Mouse (Mus musculus): ENCODE measurements around the gene Atl1. TPM values are rescaled to one million over a fixed set of nuclear protein-coding genes. Genes with fewer than 3 reads are reported as not detected.

Atl1 gene
- polyA plus RNA-seq, 1 experiment: 2.1 TPM

DNA sequence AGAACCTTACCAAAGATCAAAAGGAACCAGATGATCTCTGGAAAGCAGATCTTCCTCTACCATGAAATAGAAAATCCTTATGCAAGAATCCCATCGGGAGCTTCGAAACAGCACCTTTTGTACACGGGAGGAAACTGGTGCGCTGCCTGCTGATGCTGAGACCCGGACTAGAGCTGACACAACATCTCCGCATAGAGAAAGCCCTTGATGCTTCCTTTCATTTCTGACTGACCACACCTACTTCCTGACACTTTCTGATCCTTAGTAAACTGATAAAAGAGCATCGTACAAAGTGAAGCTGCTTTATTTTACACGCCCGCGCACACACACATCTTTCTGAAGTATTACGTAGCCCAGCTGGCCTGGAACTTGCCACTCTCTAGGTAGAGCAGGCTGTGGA, 39.0 kb upstream of the Atl1 start:
- H3K27ac ChIP-seq (ENCODE audit: insufficient read depth, low read depth, low read length): no peak overlapping the region
- no peaks in the 10 kb centered on the region for H3K27me3 ChIP-seq (replicated peaks; ENCODE audit: control insufficient read depth, insufficient read depth, low read length)
- H3K4me1 ChIP-seq (ENCODE audit: control insufficient read depth, insufficient read depth, low read length): no peaks in the 10 kb centered on the region
- peaks cover 3% of the 10 kb centered on the region; the same call in 1 of the 2 replicates for H3K36me3 ChIP-seq (ENCODE audit: control insufficient read depth, insufficient read depth, low read length)
- 66% methylated on average over 11 of the region's 11 CpGs for WGBS
- no peak overlapping the region for H3K4me3 ChIP-seq (ENCODE audit: insufficient read depth, low read depth, low read length)
- TF ChIP-seq POLR2A (IDR thresholded peaks at IDR 0.05; ENCODE audit: low read depth, low read length) (no peak), CTCF (conservative IDR thresholded peaks at IDR 0.05; ENCODE audit: insufficient read depth, insufficient read length, low read depth, low read length) (no peak)
- DNase-seq: no peak

DNA sequence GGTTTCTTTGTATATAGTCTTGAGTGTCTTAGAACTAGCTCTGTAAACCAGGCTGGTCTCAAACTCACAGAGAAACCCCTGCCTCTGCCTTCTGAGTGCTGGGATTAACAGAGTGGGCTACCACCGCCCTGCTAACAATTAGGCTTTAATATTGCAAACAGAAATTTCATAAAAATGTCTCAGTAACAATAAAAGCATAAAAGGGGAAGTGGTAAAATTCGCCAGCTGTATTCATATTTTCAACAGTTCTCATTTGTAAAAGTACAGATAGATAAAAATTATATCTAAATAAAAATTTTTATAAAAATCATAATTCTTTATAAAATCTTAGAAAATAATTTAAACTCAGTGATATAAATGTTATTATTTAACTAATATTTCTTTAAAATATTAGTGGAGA, 38.5 kb upstream of the Atl1 start:
- TF ChIP-seq CTCF (conservative IDR thresholded peaks at IDR 0.05; ENCODE audit: insufficient read depth, insufficient read length, low read depth, low read length): no peak
- no peak for TF ChIP-seq POLR2A (IDR thresholded peaks at IDR 0.05; ENCODE audit: low read depth, low read length)
- no peak for DNase-seq
- H3K4me1 ChIP-seq (ENCODE audit: control insufficient read depth, insufficient read depth, low read length): no peaks in the 10 kb centered on the region
- no peak overlapping the region for H3K4me3 ChIP-seq (ENCODE audit: insufficient read depth, low read depth, low read length)
- peaks cover 3% of the 10 kb centered on the region; the same call in 1 of the 2 replicates for H3K36me3 ChIP-seq (ENCODE audit: control insufficient read depth, insufficient read depth, low read length)
- no peaks in the 10 kb centered on the region for H3K27me3 ChIP-seq (replicated peaks; ENCODE audit: control insufficient read depth, insufficient read depth, low read length)
- WGBS: 88% methylated on average over 2 of the region's 2 CpGs
- no peak overlapping the region for H3K27ac ChIP-seq (ENCODE audit: insufficient read depth, low read depth, low read length)

- Histone ChIP-seq H3K36me3 (ENCODE audit: control insufficient read depth, insufficient read depth, low read length) (peaks cover 3% of the 10 kb centered on the region; the same call in 1 of the 2 replicates), H3K4me1 (ENCODE audit: control insufficient read depth, insufficient read depth, low read length) (no peaks in the 10 kb centered on the region), H3K27me3 (replicated peaks; ENCODE audit: control insufficient read depth, insufficient read depth, low read length) (no peaks in the 10 kb centered on the region), H3K4me3 (ENCODE audit: insufficient read depth, low read depth, low read length) (no peak overlapping the region), H3K27ac (ENCODE audit: insufficient read depth, low read depth, low read length) (no peak overlapping the region)
- WGBS: 95% methylated on average over 12 of the region's 12 CpGs
- TF ChIP-seq POLR2A (IDR thresholded peaks at IDR 0.05; ENCODE audit: low read depth, low read length) (no peak), CTCF (conservative IDR thresholded peaks at IDR 0.05; ENCODE audit: insufficient read depth, insufficient read length, low read depth, low read length) (no peak)
- no peak for DNase-seq
Observed at GRCm38 (mm10) chr12:69855641-69856300, 36.6 kb upstream of the Atl1 start.

- H3K27me3 ChIP-seq (replicated peaks; ENCODE audit: control insufficient read depth, insufficient read depth, low read length): no peaks in the 10 kb centered on the region
- TF ChIP-seq POLR2A (IDR thresholded peaks at IDR 0.05; ENCODE audit: low read depth, low read length) (no peak), CTCF (conservative IDR thresholded peaks at IDR 0.05; ENCODE audit: insufficient read depth, insufficient read length, low read depth, low read length) (no peak)
- no peaks in the 10 kb centered on the region for H3K4me1 ChIP-seq (ENCODE audit: control insufficient read depth, insufficient read depth, low read length)
- H3K27ac ChIP-seq (ENCODE audit: insufficient read depth, low read depth, low read length): no peak overlapping the region
- H3K36me3 ChIP-seq (ENCODE audit: control insufficient read depth, insufficient read depth, low read length): peaks cover 3% of the 10 kb centered on the region; the same call in 1 of the 2 replicates
- WGBS: 95% methylated on average over 10 of the region's 10 CpGs
- H3K4me3 ChIP-seq (ENCODE audit: insufficient read depth, low read depth, low read length): no peak overlapping the region
- no peak for DNase-seq
Observed at GRCm38 (mm10) chr12:69856398-69856797, 36.0 kb upstream of the Atl1 start.

GRCm38 (mm10) chr12:69857597-69857996, 34.8 kb upstream of the Atl1 start:
- Histone ChIP-seq H3K4me3 (ENCODE audit: insufficient read depth, low read depth, low read length) (no peak overlapping the region), H3K36me3 (ENCODE audit: control insufficient read depth, insufficient read depth, low read length) (peaks cover 3% of the 10 kb centered on the region; the same call in 1 of the 2 replicates), H3K4me1 (ENCODE audit: control insufficient read depth, insufficient read depth, low read length) (no peaks in the 10 kb centered on the region), H3K27me3 (replicated peaks; ENCODE audit: control insufficient read depth, insufficient read depth, low read length) (no peaks in the 10 kb centered on the region), H3K27ac (ENCODE audit: insufficient read depth, low read depth, low read length) (no peak overlapping the region)
- 98% methylated on average over 2 of the region's 2 CpGs for WGBS
- TF ChIP-seq CTCF (conservative IDR thresholded peaks at IDR 0.05; ENCODE audit: insufficient read depth, insufficient read length, low read depth, low read length) (no peak), POLR2A (IDR thresholded peaks at IDR 0.05; ENCODE audit: low read depth, low read length) (no peak)
- DNase-seq: no peak

DNA sequence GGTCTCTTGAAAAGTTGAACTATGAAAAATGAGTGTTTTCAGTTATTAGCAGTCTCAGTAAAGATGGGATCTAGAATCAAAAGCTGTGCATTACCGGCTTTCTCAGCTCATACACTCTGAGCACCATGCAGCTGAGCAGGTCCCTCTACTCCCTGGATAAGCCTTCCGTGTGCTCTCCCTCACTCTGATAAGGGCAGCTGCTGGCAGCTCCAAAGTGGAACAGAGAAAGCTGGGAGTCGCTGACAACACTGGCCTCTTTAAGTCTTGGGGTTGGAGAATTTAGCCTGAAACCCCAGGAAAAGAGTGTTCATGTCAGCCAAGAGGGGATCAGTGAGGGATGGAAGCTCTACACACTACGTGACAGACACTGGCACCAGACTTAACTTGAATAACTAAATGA, 33.6 kb upstream of the Atl1 start:
- no peaks in the 10 kb centered on the region for H3K4me1 ChIP-seq (ENCODE audit: control insufficient read depth, insufficient read depth, low read length)
- WGBS: 86% methylated on average over 4 of the region's 4 CpGs

GRCm38 (mm10) chr12:69863505-69863904, 28.9 kb upstream of the Atl1 start:
- TF ChIP-seq POLR2A (IDR thresholded peaks at IDR 0.05; ENCODE audit: low read depth, low read length): no peak
- TF ChIP-seq CTCF (conservative IDR thresholded peaks at IDR 0.05; ENCODE audit: insufficient read depth, insufficient read length, low read depth, low read length): no peak
- no peak for DNase-seq
- 48% methylated on average over 5 of the region's 5 CpGs for WGBS
- Histone ChIP-seq H3K27me3 (replicated peaks; ENCODE audit: control insufficient read depth, insufficient read depth, low read length) (no peaks in the 10 kb centered on the region), H3K36me3 (ENCODE audit: control insufficient read depth, insufficient read depth, low read length) (no peaks in the 10 kb centered on the region), H3K27ac (ENCODE audit: insufficient read depth, low read depth, low read length) (no peak overlapping the region), H3K4me1 (ENCODE audit: control insufficient read depth, insufficient read depth, low read length) (peaks cover 3% of the 10 kb centered on the region; the same call in 1 of the 2 replicates), H3K4me3 (ENCODE audit: insufficient read depth, low read depth, low read length) (no peak overlapping the region)

More for the DNA sequence above, 33.6 kb upstream of the Atl1 start:
- no peak for TF ChIP-seq POLR2A (IDR thresholded peaks at IDR 0.05; ENCODE audit: low read depth, low read length)
- no peak for TF ChIP-seq CTCF (conservative IDR thresholded peaks at IDR 0.05; ENCODE audit: insufficient read depth, insufficient read length, low read depth, low read length)
- Histone ChIP-seq H3K27ac (ENCODE audit: insufficient read depth, low read depth, low read length) (no peak overlapping the region), H3K4me3 (ENCODE audit: insufficient read depth, low read depth, low read length) (no peak overlapping the region), H3K27me3 (replicated peaks; ENCODE audit: control insufficient read depth, insufficient read depth, low read length) (no peaks in the 10 kb centered on the region), H3K36me3 (ENCODE audit: control insufficient read depth, insufficient read depth, low read length) (peaks cover 3% of the 10 kb centered on the region; the same call in 1 of the 2 replicates)
- no peak for DNase-seq

Measured in kidney, adult 2 months (tissue).